Mouse (Mus musculus): ENCODE data around the gene Gak. TPM values are rescaled to one million over a fixed set of nuclear protein-coding genes. Genes with fewer than 3 reads are reported as not detected.

The Gak gene
- polyA plus RNA-seq, 1 experiment from 2014 or later, result 57.1 TPM

DNA sequence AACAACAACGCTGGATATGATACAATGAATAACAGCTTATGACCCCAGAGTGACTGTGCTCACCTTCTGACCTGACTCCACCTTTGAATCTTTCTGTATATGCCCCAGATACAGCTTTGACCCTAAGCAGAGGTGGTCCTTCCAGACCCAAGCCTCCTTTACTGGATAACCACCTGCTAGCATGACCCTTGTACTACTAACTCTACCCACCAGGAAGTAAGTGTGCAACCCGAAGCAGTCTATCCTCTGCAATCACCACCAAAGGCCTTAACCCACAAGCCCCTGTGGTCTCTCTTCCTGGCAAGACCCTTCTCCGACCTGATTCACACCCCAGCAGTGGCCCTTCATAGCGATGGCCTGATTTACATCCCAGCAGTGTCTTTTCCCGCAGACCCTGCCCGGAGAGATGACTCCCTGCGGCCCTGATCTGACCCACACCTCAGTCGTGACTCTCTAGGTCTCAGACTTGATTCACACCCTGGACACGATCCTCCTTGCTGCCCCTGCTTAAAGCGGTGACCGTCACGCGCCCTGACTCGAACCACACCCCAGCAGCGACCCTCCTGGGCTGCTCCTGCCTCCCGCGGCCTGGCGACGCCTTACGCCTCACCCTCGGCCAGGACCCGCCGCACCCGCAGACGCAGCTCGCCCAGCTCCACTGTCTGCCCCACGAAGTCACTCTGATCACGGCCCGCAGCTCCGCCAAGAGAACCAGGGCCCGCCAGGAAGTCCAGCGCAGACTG is 493 bp downstream of the Gak start:
- Histone ChIP-seq H3K36me3 (ENCODE audit: control insufficient read depth, insufficient read depth, low read length) (peaks cover 7% of the 10 kb centered on the region), H3K4me1 (replicated peaks; ENCODE audit: control insufficient read depth, insufficient read depth, low read length) (peaks cover 13% of the 10 kb centered on the region), H3K9me3 (ENCODE audit: control insufficient read depth, low read length) (no peaks in the 10 kb centered on the region), H3K27ac (ENCODE audit: low read length) (peak overlapping the region; percentile 88), H3K27me3 (ENCODE audit: control insufficient read depth, insufficient read depth, low read depth, low read length) (no peaks in the 10 kb centered on the region), H3K4me2 (ENCODE audit: low read depth, low read length) (peak overlapping the region; percentile 95), H3K9ac (ENCODE audit: low read length) (peak overlapping the region; percentile 98), H3K4me3 (ENCODE audit: low read length) (peak overlapping the region; percentile 98)
- peak; percentile 83 for ATAC-seq (ENCODE audit: low read depth)
- 1% methylated on average over 32 of the region's 32 CpGs for WGBS

DNA sequence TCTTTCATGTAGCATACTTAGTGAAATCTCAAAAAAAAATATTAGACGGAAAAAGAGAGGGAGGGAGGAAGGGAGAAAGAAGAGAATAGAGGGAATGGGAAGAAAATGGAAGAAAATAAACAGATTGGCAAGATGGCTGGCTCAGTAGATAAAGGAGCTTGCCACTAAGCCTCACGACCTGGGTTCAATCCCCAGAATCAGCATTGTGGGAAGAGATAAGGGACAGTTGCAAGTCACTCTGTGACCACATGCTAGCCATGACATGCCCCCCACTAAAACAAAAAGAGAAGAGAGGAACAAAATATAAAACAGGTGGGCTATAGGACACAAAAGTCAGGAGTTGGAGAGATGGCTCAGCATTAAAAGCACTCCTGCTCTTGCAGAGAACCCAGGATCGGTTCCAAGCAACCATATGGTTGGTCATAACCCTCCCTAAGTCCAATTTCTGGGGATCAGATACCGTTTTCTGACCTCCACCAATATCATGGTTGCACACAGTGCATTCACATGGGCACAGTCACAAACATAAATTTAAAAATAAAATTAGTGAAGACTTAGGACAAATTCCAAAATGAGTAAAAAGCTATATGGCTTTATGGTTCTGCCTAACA is 3.4 kb downstream of the Gak start:
- ATAC-seq (ENCODE audit: low read depth), result no peak
- 75% methylated on average over 4 of the region's 4 CpGs for WGBS

DNA sequence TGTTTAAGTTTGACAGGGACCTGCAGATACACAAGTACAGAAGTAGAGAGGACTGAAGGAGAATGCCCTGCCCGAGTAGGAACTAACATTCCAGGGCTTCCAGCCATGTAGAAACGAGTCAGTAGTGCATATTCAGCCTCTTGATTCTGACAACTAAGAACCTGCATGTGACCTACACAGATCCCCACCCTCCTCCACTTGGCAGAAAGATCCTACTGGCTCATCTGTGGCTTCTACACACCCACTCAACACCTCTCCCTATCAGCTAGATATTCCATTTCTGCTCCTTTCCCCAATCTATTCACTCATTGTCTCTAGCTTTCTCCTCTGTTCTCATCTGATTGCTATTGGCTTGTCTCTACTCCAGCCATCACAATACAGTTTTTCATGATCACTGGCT is 7.7 kb downstream of the Gak start:
- H3K9ac ChIP-seq (ENCODE audit: low read length), result no peak overlapping the region
- no peaks in the 10 kb centered on the region for H3K27me3 ChIP-seq (ENCODE audit: control insufficient read depth, insufficient read depth, low read depth, low read length)
- no peak overlapping the region for H3K4me2 ChIP-seq (ENCODE audit: low read depth, low read length)
- H3K36me3 ChIP-seq (ENCODE audit: control insufficient read depth, insufficient read depth, low read length), result peaks cover 31% of the 10 kb centered on the region
- no peak overlapping the region for H3K4me3 ChIP-seq (ENCODE audit: low read length)
- H3K4me1 ChIP-seq (replicated peaks; ENCODE audit: control insufficient read depth, insufficient read depth, low read length), result no peaks in the 10 kb centered on the region
- WGBS, result 55% methylated on average over 2 of the region's 2 CpGs
- H3K9me3 ChIP-seq (ENCODE audit: control insufficient read depth, low read length), result no peaks in the 10 kb centered on the region
- no peak overlapping the region for H3K27ac ChIP-seq (ENCODE audit: low read length)
- ATAC-seq (ENCODE audit: low read depth), result no peak

More for the DNA sequence above, 3.4 kb downstream of the Gak start:
- Histone ChIP-seq H3K27ac (ENCODE audit: low read length) (no peak overlapping the region), H3K9me3 (ENCODE audit: control insufficient read depth, low read length) (no peaks in the 10 kb centered on the region), H3K4me1 (replicated peaks; ENCODE audit: control insufficient read depth, insufficient read depth, low read length) (peaks cover 13% of the 10 kb centered on the region), H3K4me2 (ENCODE audit: low read depth, low read length) (no peak overlapping the region), H3K4me3 (ENCODE audit: low read length) (no peak overlapping the region), H3K9ac (ENCODE audit: low read length) (no peak overlapping the region), H3K36me3 (ENCODE audit: control insufficient read depth, insufficient read depth, low read length) (peaks cover 21% of the 10 kb centered on the region), H3K27me3 (ENCODE audit: control insufficient read depth, insufficient read depth, low read depth, low read length) (no peaks in the 10 kb centered on the region)

DNA sequence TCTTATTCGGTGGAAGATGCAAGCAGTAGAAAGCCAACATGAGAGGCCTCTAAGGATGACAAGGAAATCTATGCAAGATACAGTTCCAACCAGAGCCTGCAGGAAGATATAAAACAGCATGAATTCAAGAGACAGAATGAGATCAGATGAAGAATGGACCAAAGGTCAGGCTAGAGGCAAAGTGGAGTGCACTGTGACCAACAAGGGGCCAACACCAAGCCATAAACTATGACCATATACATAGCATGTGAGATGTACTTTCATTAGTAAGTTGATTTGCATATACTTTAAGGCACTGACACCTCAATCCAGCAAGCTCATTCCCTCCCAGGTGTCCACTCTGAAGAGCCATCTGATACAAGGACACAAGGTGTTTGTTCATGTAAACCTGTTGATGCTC is 19.1 kb downstream of the Gak start:
- Histone ChIP-seq H3K4me1 (replicated peaks; ENCODE audit: control insufficient read depth, insufficient read depth, low read length) (no peaks in the 10 kb centered on the region), H3K9me3 (ENCODE audit: control insufficient read depth, low read length) (no peaks in the 10 kb centered on the region), H3K27me3 (ENCODE audit: control insufficient read depth, insufficient read depth, low read depth, low read length) (no peaks in the 10 kb centered on the region), H3K4me3 (ENCODE audit: low read length) (no peak overlapping the region), H3K36me3 (ENCODE audit: control insufficient read depth, insufficient read depth, low read length) (peaks cover 53% of the 10 kb centered on the region), H3K4me2 (ENCODE audit: low read depth, low read length) (no peak overlapping the region), H3K27ac (ENCODE audit: low read length) (no peak overlapping the region), H3K9ac (ENCODE audit: low read length) (no peak overlapping the region)
- WGBS, result 91% methylated on average over 1 of the region's 1 CpGs
- no peak for ATAC-seq (ENCODE audit: low read depth)

DNA sequence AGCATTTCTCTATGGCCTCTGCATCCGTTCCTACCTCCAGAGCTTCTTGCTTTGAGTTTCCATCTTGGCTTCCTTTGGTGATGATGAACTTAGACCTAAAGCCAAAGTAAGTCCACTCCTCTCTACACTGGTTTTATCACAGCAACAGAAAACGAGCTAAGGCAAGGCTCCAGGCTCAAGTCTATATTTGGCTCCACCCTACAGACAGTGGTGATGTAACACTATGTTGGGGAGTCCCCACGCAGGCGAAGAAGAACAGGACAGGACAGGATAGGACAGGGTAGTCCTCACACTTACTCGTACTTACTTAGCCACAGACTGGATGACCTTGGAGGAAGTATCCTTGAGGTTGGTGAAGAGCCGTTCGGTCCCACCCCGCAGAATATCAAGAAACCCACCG is 27.0 kb downstream of the Gak start:
- no peaks in the 10 kb centered on the region for H3K9me3 ChIP-seq (ENCODE audit: control insufficient read depth, low read length)
- H3K27me3 ChIP-seq (ENCODE audit: control insufficient read depth, insufficient read depth, low read depth, low read length), result no peaks in the 10 kb centered on the region
- H3K9ac ChIP-seq (ENCODE audit: low read length), result no peak overlapping the region
- ATAC-seq (ENCODE audit: low read depth), result no peak
- peaks cover 61% of the 10 kb centered on the region for H3K36me3 ChIP-seq (ENCODE audit: control insufficient read depth, insufficient read depth, low read length)
- 88% methylated on average over 9 of the region's 9 CpGs for WGBS
- no peak overlapping the region for H3K4me2 ChIP-seq (ENCODE audit: low read depth, low read length)
- H3K4me1 ChIP-seq (replicated peaks; ENCODE audit: control insufficient read depth, insufficient read depth, low read length), result no peaks in the 10 kb centered on the region
- H3K27ac ChIP-seq (ENCODE audit: low read length), result no peak overlapping the region
- H3K4me3 ChIP-seq (ENCODE audit: low read length), result no peak overlapping the region

DNA sequence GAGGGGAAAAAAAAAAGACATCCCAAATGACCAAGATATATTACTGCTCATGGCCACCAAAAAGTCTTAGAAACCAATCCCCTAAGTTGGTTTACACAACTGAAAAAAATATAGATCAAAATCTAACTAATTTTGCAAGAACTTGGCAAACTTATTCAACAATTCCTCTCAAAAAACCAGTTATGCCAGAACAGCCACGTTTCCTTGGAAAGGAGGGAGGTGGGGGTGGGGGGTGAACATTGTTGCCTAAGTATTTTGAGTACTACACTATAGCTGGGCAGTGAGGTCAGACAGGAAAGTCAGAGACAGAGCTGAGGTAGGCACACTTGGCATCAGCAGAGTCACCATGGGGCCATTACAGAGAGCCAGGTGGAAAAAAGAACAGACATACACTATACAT is 29.6 kb downstream of the Gak start:
- Histone ChIP-seq H3K9ac (ENCODE audit: low read length) (no peak overlapping the region), H3K4me2 (ENCODE audit: low read depth, low read length) (no peak overlapping the region), H3K4me3 (ENCODE audit: low read length) (no peak overlapping the region), H3K27ac (ENCODE audit: low read length) (peak overlapping the region; percentile 43), H3K36me3 (ENCODE audit: control insufficient read depth, insufficient read depth, low read length) (peaks cover 55% of the 10 kb centered on the region), H3K4me1 (replicated peaks; ENCODE audit: control insufficient read depth, insufficient read depth, low read length) (no peaks in the 10 kb centered on the region), H3K27me3 (ENCODE audit: control insufficient read depth, insufficient read depth, low read depth, low read length) (no peaks in the 10 kb centered on the region), H3K9me3 (ENCODE audit: control insufficient read depth, low read length) (no peaks in the 10 kb centered on the region)
- WGBS, result 38% methylated on average over 1 of the region's 1 CpGs
- peak; percentile 88 for ATAC-seq (ENCODE audit: low read depth)

DNA sequence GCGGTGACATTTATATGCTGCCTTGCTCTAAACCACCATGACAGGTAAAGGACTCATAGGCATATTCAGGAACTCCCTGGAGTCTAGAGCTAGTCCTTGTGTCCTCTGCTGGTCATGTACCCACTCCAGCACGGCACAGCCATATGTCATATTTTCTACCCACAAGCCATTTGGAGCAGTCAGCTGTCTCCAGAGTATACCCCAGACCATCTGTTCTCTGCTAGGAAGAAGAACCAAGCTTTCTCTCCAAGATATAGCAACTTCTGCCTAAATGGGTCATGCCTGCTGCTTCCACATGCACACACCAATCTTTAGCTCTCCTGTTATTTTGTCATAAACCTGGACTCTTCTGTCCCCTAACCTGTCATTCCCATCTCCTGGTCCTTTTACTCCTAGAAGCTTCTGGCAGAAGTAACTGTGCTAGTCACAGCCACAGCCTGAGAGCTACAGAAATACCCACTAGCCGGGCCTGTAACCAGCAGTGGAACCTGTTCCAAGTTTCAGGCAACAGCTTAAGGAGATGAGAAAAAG is 48.1 kb downstream of the Gak start:
- Histone ChIP-seq H3K4me1 (replicated peaks; ENCODE audit: control insufficient read depth, insufficient read depth, low read length) (no peaks in the 10 kb centered on the region), H3K27me3 (ENCODE audit: control insufficient read depth, insufficient read depth, low read depth, low read length) (no peaks in the 10 kb centered on the region), H3K4me3 (ENCODE audit: low read length) (no peak overlapping the region), H3K4me2 (ENCODE audit: low read depth, low read length) (no peak overlapping the region), H3K9me3 (ENCODE audit: control insufficient read depth, low read length) (no peaks in the 10 kb centered on the region), H3K36me3 (ENCODE audit: control insufficient read depth, insufficient read depth, low read length) (peaks cover 36% of the 10 kb centered on the region), H3K27ac (ENCODE audit: low read length) (no peak overlapping the region), H3K9ac (ENCODE audit: low read length) (no peak overlapping the region)
- no peak for ATAC-seq (ENCODE audit: low read depth)
- WGBS, result 81% methylated on average over 3 of the region's 3 CpGs

DNA sequence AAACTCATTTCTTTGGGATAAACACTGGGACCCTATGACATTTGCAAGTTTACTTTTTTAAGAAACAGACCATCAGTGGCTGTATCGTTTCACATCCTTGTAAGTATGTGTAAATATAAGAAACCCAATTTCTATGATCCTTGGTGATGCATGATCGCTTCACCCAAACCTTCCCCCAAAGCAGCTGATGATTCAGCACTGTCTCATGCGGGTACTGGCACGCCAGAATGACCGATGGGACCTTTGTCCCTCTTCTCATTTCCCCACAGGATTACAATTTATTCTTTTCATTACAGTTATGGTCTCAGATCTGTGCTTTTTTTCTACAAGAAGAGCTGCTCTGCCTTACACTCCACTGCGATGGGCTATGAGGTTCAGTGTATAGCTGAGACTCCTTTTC is 56.5 kb downstream of the Gak start:
- H3K27ac ChIP-seq (ENCODE audit: low read length), result no peak overlapping the region
- H3K36me3 ChIP-seq (ENCODE audit: control insufficient read depth, insufficient read depth, low read length), result peaks cover 48% of the 10 kb centered on the region
- H3K27me3 ChIP-seq (ENCODE audit: control insufficient read depth, insufficient read depth, low read depth, low read length), result no peaks in the 10 kb centered on the region
- H3K9ac ChIP-seq (ENCODE audit: low read length), result no peak overlapping the region
- no peak overlapping the region for H3K4me3 ChIP-seq (ENCODE audit: low read length)
- no peak overlapping the region for H3K4me2 ChIP-seq (ENCODE audit: low read depth, low read length)
- no peak for ATAC-seq (ENCODE audit: low read depth)
- WGBS, result 90% methylated on average over 6 of the region's 6 CpGs
- no peaks in the 10 kb centered on the region for H3K9me3 ChIP-seq (ENCODE audit: control insufficient read depth, low read length)
- no peaks in the 10 kb centered on the region for H3K4me1 ChIP-seq (replicated peaks; ENCODE audit: control insufficient read depth, insufficient read depth, low read length)

DNA sequence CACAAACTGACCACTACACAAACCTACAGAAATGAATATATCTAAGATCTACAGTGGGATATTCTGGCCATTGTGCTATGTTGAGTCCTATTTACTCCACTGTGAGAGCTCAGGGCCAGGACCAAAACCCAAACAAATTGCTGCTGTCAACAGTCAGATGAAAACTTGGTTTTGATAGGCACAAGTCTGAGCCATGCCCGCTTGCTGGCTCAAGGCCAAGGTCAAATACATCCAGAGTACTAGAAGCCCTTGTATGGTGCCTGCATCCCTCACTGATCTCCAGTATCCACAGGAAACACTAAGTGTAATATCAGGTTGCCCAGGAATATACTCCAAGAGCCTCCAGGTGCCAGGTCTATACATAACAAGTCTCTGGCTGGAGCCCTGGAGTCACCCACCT is 58.6 kb downstream of the Gak start:
- Histone ChIP-seq H3K36me3 (ENCODE audit: control insufficient read depth, insufficient read depth, low read length) (peaks cover 50% of the 10 kb centered on the region), H3K9ac (ENCODE audit: low read length) (no peak overlapping the region), H3K4me1 (replicated peaks; ENCODE audit: control insufficient read depth, insufficient read depth, low read length) (no peaks in the 10 kb centered on the region), H3K4me2 (ENCODE audit: low read depth, low read length) (no peak overlapping the region), H3K27ac (ENCODE audit: low read length) (no peak overlapping the region), H3K27me3 (ENCODE audit: control insufficient read depth, insufficient read depth, low read depth, low read length) (no peaks in the 10 kb centered on the region), H3K4me3 (ENCODE audit: low read length) (no peak overlapping the region), H3K9me3 (ENCODE audit: control insufficient read depth, low read length) (no peaks in the 10 kb centered on the region)
- ATAC-seq (ENCODE audit: low read depth), result no peak
- 77% methylated on average over 1 of the region's 1 CpGs for WGBS

All from lung, embryonic 16.5 days (tissue).